In genomic region chr2:147010952-147011351, GRCm38 (mm10) we compare ENCODE assay signal across 21 mouse cellular contexts. TPM values are rescaled to one million over a fixed set of nuclear protein-coding genes. Genes with fewer than 3 reads are reported as not detected.
DNase-seq lines count a peak whose midpoint lies in the region; ATAC-seq and TF ChIP-seq lines count a peak whose summit lies in the region.
"Had no signal": no experiment of that assay in that cellular context is flagged by ENCODE, and none has a peak within 500 bp of the region (broad histone marks: within the 10 kb centered on the region; RNA-seq: fewer than 3 reads in every experiment).

No protein-coding gene starts in this region.

- H3K9me3 ChIP-seq in forebrain, postnatal 0 days (ENCODE audit: low read length): no peaks in the 10 kb centered on the region
- H3K9me3 ChIP-seq: embryonic facial prominence, embryonic 13.5 days; forebrain, embryonic 12.5 days; heart, embryonic 15.5 days; hindbrain, embryonic 13.5 days had no signal

- no peak overlapping the region; the same call in 1 of the 2 replicates for H3K27ac ChIP-seq in thymus, adult 2 months (ENCODE audit: control insufficient read depth, insufficient read depth, low read length)
- no peak overlapping the region for H3K27ac ChIP-seq in forebrain, postnatal 0 days (ENCODE audit: low read depth, low read length)
- H3K27ac ChIP-seq: forebrain, embryonic 12.5 days; hindbrain, embryonic 13.5 days had no signal

- no peak overlapping the region for H3K4me3 ChIP-seq in thymus, adult 2 months (ENCODE audit: control insufficient read depth, insufficient read depth, low read length)
- H3K4me3 ChIP-seq in forebrain, postnatal 0 days (ENCODE audit: low read depth, low read length): no peak overlapping the region
- H3K4me3 ChIP-seq: forebrain, embryonic 12.5 days; heart, adult 2 months; heart, embryonic 15.5 days; hindbrain, embryonic 13.5 days had no signal

- no peak overlapping the region for H3K9ac ChIP-seq in forebrain, postnatal 0 days
- H3K9ac ChIP-seq: forebrain, embryonic 12.5 days; heart, embryonic 15.5 days had no signal

- peak; percentile 8 for DNase-seq in thymus, postnatal 14 days
- DNase-seq in thymus, postnatal 0 days (ENCODE audit: low spot score): no peak
- DNase-seq in ES-CJ7 (ENCODE audit: low read depth, low spot score) (peak; percentile 44), R1 (ENCODE audit: low read depth, low spot score) (peak; percentile 56)
- no peak for DNase-seq in thymus, adult 2 months
- no peak for DNase-seq in forebrain, postnatal 0 days
- DNase-seq: adrenal gland, postnatal 14 days; cerebellum, adult 11-12 months; cerebellum, adult 9-10 months; cerebellum, postnatal 36 days; gastrocnemius, postnatal 36 days; heart, adult 2 months; heart, postnatal 14 days; kidney, adult 11 months had no signal

- H3K4me1 ChIP-seq in thymus, adult 2 months (replicated peaks; ENCODE audit: control insufficient read depth, insufficient read depth, low read length): peaks cover 5% of the 10 kb centered on the region
- peaks cover 7% of the 10 kb centered on the region for H3K4me1 ChIP-seq in forebrain, postnatal 0 days (ENCODE audit: insufficient read depth)

- H3K36me3 ChIP-seq in thymus, adult 2 months (ENCODE audit: control insufficient read depth, insufficient read depth, low read length): no peaks in the 10 kb centered on the region
- no peaks in the 10 kb centered on the region for H3K36me3 ChIP-seq in forebrain, postnatal 0 days (ENCODE audit: insufficient read depth)
- H3K36me3 ChIP-seq: forebrain, embryonic 12.5 days; heart, embryonic 15.5 days; hindbrain, embryonic 13.5 days had no signal

- TF ChIP-seq CTCF in thymus, adult 2 months (IDR thresholded peaks at IDR 0.05; ENCODE audit: borderline replicate concordance, control insufficient read depth, extremely low read depth, insufficient read depth, low read length, poor library complexity): no peak
- no peak for TF ChIP-seq CTCF in forebrain, postnatal 0 days (IDR thresholded peaks at IDR 0.05; ENCODE audit: low read depth)

- no peak for TF ChIP-seq POLR2A in thymus, adult 2 months (IDR thresholded peaks at IDR 0.05; ENCODE audit: control insufficient read depth, extremely low read depth, insufficient read depth, low read length, poor library complexity)

- no peak for ATAC-seq in forebrain, postnatal 0 days
- ATAC-seq: activated CD4-positive, CD25-positive, alpha-beta regulatory T cell, adult 4 months; hindbrain, postnatal 0 days had no signal

- no peaks in the 10 kb centered on the region for H3K27me3 ChIP-seq in thymus, adult 2 months (ENCODE audit: control insufficient read depth, insufficient read depth, low read length)
- no peaks in the 10 kb centered on the region for H3K27me3 ChIP-seq in forebrain, postnatal 0 days (ENCODE audit: insufficient read depth, low read length)
- H3K27me3 ChIP-seq: CH12.LX; embryonic facial prominence, embryonic 13.5 days; forebrain, embryonic 12.5 days; heart, embryonic 15.5 days; hindbrain, embryonic 13.5 days had no signal

- H3K4me2 ChIP-seq in forebrain, postnatal 0 days (ENCODE audit: low read depth): no peak overlapping the region
- H3K4me2 ChIP-seq: forebrain, embryonic 12.5 days; hindbrain, embryonic 13.5 days had no signal

- WGBS in thymus, adult 2 months: 94% methylated on average over 9 of the region's 9 CpGs
- WGBS in forebrain, postnatal 0 days: 98% methylated on average over 9 of the region's 9 CpGs

RNA-seq across cellular contexts. Expression of gene Xrn2, which starts 1.8 kb away (rescaled TPM):
- polyA plus RNA-seq in thymus, postnatal 0 days (2015; fragmentation: Nextera tagmentation; extraction: Ambion mirVana): 76.1 and 87.8 TPM in 2 replicates
- polyA plus RNA-seq in thymus, adult 2 months (2012; rRNA removed): 35.1 and 39.6 TPM in 2 replicates
- 94.6 and 95.8 TPM in 2 replicates for total RNA-seq in forebrain, postnatal 0 days (2014; rRNA removed)
- 67.8 and 78.9 TPM in 2 replicates for polyA plus RNA-seq in forebrain, postnatal 0 days (2015; fragmentation: Nextera tagmentation; extraction: Ambion mirVana)

Comparison
In these comparisons a context has a peak if more than half of its experiments do, and no peak if none do; other contexts are left out.
1. DNase-seq: peak in thymus, postnatal 14 days (single experiment), ES-CJ7 (single experiment) and R1 (single experiment); none in thymus, postnatal 0 days (single experiment), thymus, adult 2 months (single experiment) and forebrain, postnatal 0 days (single experiment).